Mouse (Mus musculus): ENCODE data around the gene Pced1a. TPM values are rescaled to one million over a fixed set of nuclear protein-coding genes. Genes with fewer than 3 reads are reported as not detected.

Gene Pced1a
- total RNA-seq, 2 experiments from 2014 or later, result 23.1 to 26.0 TPM

GRCm38 (mm10) chr2:130433152-130433551 lies 8.7 kb upstream of the Pced1a start:
- DNase-seq, result no peak

- DNase-seq, result no peak
These were observed 7.7 kb upstream of the Pced1a start for GRCm38 (mm10) chr2:130432157-130432556.

GRCm38 (mm10) chr2:130430484-130430883 lies 6.0 kb upstream of the Pced1a start:
- DNase-seq, result no peak

GRCm38 (mm10) chr2:130429851-130430250 lies 5.3 kb upstream of the Pced1a start:
- no peak for DNase-seq

GRCm38 (mm10) chr2:130425112-130425511 lies 611 bp upstream of the Pced1a start:
- DNase-seq, result no peak

- peak in 1 of 2 experiments; percentile 79 for DNase-seq
These were observed 940 bp downstream of the Pced1a start for GRCm38 (mm10) chr2:130423397-130424125.

GRCm38 (mm10) chr2:130421781-130422620 lies 2.5 kb downstream of the Pced1a start:
- DNase-seq, result no peak

- no peak for DNase-seq
These were observed 10.2 kb downstream of the Pced1a start for GRCm38 (mm10) chr2:130414094-130414856.

GRCm38 (mm10) chr2:130412775-130413174 lies 11.7 kb downstream of the Pced1a start:
- DNase-seq, result no peak

- DNase-seq, result peak; percentile 79 to 84
These were observed 12.7 kb downstream of the Pced1a start for GRCm38 (mm10) chr2:130411558-130412495.

- no peak for DNase-seq
These were observed 16.3 kb downstream of the Pced1a start for GRCm38 (mm10) chr2:130408194-130408593.

GRCm38 (mm10) chr2:130406178-130406577 lies 18.3 kb downstream of the Pced1a start, which contains the start of gene Tmem239:
Gene Tmem239 (plus strand): TSS chr2:130406478.
- no peak for DNase-seq

GRCm38 (mm10) chr2:130404939-130405338 lies 19.6 kb downstream of the Pced1a start, which contains the start of the genes Gm28372 and 1700020A23Rik:
Gene Gm28372 (plus strand): TSS chr2:130405239.
Gene 1700020A23Rik (plus strand): TSS chr2:130405259.
- DNase-seq, result no peak

GRCm38 (mm10) chr2:130401891-130402290 lies 22.6 kb downstream of the Pced1a start:
- no peak for DNase-seq

- no peak for DNase-seq
These were observed 24.5 kb downstream of the Pced1a start for GRCm38 (mm10) chr2:130400046-130400445.

GRCm38 (mm10) chr2:130398091-130398490 lies 26.4 kb downstream of the Pced1a start:
- no peak for DNase-seq

- no peak for DNase-seq
These were observed 27.1 kb downstream of the Pced1a start, which contains the start of gene Cpxm1 for GRCm38 (mm10) chr2:130397186-130397985. Gene Cpxm1 (minus strand): TSS chr2:130397574.

GRCm38 (mm10) chr2:130395696-130396095 lies 28.8 kb downstream of the Pced1a start:
- DNase-seq, result no peak

- no peak for DNase-seq
These were observed 31.7 kb downstream of the Pced1a start for GRCm38 (mm10) chr2:130392836-130393235.

GRCm38 (mm10) chr2:130390993-130391625 lies 33.4 kb downstream of the Pced1a start:
- DNase-seq, result no peak
